Mouse (Mus musculus): ENCODE measurements at regions not wholly inside any gene's neighbourhood (a gene's known extent, or its start where the extent isn't known, plus 50 kb on each side); places are given as distances from the start of the nearest gene placed in this dataset.

- DNase-seq (ENCODE audit: extremely low spot score), result no peak
These were observed 55.0 kb upstream of the Gm11084 start for GRCm38 (mm10) chr2:73041475-73041874.

GRCm38 (mm10) chr2:73040031-73040430 is 53.5 kb upstream of the Gm11084 start:
- no peak for DNase-seq (ENCODE audit: extremely low spot score)

GRCm38 (mm10) chr2:73039300-73039699 is 52.8 kb upstream of the Gm11084 start:
- no peak for DNase-seq (ENCODE audit: extremely low spot score)

GRCm38 (mm10) chr2:73038290-73038732 is 51.8 kb upstream of the Gm11084 start:
- DNase-seq (ENCODE audit: extremely low spot score), result peak; percentile 70

- no peak for DNase-seq (ENCODE audit: extremely low spot score)
These were observed 50.9 kb upstream of the Gm11084 start for GRCm38 (mm10) chr2:73037266-73038046.
